Mouse (Mus musculus) forelimb bud, embryonic 11.5 days (tissue): Measurements from ENCODE around the gene Cyth1.

ENCODE experiments used
- DNase-seq: peaks from one replicate; pipeline ENCODE4 v3.0.0-alpha.2; 2012; ENCODE audit warnings: low read depth, low spot score

The Cyth1 gene

DNA sequence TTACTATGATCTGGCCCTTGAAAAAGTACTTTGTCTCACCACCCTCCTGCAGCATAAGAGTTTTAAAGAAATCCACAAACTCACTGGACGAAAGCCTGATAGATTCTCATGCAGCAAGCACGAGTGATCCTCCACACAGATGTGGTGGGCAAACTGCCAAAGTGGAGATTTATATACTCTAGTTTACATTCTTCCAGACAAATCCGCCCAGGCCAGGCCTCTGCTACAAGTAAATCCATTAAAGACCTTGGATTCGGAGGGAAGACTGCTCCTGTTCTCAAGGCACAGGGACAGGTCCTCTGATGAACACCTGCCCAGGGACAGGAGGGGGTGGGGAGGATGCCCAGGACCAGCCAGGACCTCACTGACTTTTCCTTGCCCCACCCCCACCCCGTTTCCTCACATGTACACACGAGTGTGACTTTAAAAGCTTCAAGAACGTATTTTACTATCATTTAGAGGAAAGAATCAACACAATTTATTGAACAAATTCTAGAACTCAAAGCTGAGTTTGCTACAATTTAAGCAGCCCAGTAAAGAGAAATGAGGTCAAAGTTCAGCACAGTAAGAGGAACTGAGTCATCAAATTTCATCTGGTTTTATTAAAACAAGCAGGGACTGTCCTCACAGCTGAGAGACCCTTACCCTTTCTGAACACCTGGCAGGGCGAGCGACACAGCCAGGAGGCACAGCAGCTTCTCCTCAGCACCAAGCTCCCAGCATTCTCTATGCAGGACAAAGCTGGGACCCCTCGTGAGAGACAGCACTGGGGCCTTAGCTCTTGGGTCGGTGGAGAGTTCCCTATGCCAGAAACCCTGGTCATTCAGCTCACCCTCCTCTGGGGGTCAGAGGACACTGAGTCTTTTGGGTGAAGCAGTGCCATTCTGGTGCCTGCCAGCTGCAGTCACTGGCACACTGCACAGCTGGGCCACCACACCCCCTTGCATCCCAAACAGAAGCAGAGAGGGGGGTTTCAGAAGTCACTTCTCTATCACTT lies 47.3 kb downstream of the Cyth1 start:
- peak; percentile 48 for DNase-seq

DNA sequence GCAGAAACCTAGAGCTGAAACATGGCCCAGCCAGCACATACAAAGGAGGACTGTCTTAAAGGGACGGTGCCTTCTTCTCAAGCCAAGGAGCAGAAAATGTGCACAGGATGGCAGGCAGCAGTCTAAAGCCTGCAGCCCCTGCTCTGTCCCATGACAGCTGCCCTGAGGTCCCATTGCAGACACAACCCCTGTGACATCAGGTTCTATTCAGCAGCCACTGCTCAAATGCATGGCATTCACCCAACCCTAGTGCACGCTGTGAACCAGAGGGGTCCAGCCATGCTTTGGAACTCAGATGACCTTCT lies 50.1 kb downstream of the Cyth1 start:
- DNase-seq, result no peak

DNA sequence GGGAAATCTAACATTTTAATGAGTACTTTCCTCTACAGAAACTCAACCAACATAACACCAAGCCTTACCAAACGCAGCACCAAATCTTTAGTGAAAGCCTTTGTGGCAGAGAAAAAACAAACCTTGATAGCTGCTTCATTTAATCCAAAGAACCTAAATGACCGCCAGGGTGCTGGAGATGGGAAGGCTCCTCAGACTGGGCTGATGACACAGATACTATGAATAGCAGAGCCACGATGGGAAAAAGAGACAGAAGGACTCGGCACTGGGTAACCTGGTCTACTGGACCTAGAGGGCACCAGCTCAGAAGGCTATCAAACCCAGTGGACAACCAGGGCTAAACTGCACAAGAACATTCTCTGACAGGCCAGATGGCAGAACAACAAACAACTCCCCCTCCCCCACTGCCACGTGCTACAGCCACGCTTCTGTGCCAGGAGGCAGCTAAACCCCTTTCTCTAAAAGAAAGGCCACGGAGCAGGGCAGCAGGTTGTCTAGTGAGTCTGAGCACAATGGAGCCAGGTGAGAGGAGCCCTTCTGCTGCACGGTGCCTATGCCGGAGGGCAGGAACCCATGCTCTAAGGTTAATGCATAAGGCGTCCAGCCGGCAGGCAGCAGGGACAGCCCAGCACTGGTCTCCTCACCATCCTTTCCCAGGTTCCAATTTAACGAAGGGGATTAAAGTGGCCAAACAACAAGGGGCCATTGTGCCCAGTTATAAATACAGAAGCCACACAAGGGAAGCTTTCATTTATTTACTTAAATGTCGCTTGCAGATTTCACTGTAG lies 50.7 kb downstream of the Cyth1 start:
- DNase-seq, result peak; percentile 54

DNA sequence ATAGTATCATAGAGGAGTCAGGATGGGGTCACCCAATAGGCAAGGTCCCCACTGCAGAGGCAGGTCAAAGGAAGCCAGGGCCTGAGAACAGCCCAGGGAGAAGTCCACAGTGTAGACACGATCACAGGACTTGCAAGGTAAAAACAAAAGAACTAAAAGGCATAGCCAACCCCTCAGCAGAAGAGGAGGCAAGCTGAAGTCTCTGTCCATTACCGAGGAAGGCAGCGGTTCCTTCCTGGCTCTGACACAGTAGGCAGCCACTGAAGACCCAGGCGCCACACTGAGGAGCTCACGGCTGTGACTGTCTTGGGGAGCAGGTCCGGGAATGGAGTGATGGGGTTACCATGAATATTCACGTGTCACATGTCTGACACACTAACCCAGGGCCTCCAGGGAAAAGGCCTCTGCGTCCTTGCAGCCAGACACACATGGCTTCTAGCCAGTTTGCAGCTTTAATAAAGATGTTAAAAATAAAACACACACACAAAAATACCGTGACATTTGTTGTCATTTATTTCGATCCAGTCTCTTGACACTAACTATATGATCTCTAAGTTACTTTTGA lies 51.5 kb downstream of the Cyth1 start:
- DNase-seq, result no peak

DNA sequence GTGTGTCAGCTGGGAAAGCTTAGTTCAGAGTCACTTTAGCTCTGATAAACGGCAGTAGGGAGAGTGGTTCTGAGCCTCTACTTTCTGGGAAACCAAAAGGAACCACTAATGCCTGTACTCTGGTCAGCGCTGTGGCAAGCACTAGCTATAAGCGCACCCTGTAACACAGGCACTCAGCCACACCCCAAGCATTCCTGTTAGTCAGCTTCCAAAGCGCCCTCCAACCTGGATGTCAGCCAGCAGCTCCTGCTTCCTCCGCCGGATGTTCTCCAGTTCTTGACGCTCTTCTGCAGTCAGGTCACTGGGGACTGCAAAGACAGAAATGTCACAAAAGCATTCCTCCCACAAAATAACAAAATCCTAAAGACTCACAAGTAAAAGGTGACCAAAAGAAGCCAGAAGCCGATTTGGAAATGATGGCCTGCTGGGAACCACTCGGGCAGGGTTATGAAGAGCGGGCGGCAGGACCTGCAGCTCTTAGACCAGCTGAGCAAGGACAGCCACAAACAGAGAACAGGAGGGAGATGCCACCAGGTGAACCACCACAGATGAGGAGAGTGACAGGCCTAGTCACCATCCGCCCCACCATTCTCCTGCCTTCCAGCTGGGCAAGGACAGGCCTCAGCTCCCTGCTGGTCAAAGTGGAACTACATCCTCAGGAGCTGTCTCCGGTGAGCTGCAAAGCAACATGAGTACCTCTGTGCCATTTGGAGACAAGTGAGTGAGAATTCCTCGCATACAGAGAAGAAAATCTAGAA lies 54.8 kb downstream of the Cyth1 start:
- no peak for DNase-seq

DNA sequence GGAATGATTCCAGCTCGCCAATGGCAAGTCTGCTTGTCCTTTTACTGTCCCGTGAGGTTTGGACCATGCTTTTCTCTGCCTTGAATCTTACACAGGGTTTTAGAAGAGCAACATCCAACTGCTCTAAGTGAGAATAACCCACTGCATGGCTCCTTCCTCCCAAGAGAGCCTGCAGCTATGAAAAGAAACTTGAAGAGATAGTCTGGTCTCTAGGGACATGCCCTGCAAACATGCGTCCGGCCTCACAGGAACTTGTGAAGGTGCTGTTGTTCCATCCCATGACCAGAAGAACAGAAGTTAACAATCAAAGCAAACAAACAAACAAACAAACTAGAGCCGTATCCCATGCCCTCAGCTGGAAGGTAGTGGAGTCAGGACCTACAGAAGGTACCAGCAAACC lies 55.4 kb downstream of the Cyth1 start:
- DNase-seq, result no peak

DNA sequence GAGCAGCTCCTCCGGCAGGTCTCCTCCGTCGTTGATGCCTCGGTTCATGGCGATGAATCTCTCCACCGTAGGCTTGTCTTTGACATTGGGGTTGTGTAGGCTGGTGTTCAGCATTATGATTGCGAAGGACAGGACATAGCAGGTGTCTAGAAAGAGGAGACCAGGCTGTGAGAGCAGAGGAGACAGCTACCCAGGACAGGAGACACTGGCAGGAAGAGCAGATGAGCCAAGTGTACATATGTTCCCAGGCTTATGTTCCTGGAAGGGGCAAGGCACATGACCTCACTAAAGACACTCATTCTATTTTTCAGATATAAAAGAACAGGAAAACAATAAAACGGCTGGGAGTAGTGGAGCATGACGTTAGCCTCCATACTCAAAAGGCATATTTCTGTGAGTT lies 65.6 kb downstream of the Cyth1 start:
- DNase-seq, result no peak

DNA sequence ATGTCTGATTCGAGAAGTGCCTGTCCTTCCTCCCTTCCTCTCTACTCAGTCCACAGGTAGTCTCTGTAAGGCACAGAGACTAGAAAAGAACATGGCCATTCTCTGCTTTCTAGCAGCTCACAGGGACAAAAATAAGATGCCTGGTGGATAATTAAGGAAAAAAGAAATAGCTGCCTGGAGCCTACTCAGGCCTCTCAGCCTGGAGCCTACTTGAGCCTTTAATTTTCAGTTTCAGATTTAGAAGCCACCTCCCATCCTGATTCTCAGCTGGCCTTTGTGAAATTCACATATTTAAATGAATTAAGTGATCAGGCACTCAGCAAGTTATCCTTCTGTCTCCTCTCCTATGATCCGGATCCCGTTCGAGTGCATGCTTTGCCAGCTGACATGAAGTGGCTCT lies 66.0 kb downstream of the Cyth1 start:
- DNase-seq, result no peak

DNA sequence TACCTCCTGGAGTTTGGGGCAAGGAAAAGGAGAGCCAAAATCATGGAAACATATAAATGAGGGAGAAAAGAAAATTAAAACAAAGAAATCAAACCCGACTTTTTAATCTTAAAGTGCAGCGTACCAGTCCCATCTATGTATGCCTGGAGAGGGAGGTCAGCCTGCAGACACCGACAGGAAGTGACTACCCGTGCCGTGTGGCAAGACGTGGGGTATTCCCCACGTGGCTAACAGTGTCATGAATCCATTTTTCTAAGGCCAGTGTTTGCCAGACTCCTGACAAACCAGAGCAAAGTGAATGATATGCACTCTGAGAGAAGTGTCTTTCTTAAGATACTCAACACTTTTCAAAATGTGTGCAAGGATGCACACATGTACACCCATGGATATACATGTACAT lies 68.2 kb downstream of the Cyth1 start:
- no peak for DNase-seq

DNA sequence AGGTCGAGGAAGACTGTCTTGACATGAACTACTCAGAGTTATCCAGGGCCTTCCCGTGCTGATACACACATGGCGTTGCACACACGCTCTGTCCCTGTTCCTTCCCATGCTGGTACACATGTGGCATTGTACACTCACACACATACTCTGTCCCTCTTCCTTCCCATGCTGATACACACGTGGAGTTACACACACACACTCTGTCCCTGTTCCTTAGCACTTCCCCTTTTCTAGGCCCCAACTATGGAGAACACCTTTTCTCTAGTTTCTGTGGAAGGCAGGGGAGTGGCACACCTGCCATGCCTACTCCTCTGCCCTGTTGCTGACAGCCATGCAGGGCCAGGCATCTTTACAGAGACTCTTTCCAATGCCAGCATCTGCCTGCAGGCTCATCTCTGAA lies 70.2 kb downstream of the Cyth1 start:
- DNase-seq, result no peak

DNA sequence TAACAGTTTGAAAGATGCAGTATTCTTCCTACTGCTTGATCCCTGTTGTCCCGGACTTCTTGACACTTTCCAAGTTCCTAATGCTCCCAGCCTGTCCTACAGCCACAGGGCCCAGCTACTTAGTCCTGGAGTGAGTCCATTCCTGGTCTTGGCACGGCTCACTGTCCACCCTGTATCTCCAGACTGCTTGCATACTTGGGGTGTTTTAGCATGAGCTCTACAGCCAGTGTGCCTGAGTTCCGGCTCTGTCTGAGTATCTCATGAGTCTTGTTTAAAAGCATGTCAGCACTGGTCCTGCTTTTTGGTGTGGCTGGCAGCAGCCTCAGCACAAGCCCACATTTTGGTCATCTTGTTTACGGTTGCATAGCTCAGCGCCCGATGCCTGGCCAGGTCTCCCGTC lies 73.6 kb downstream of the Cyth1 start:
- DNase-seq, result no peak

DNA sequence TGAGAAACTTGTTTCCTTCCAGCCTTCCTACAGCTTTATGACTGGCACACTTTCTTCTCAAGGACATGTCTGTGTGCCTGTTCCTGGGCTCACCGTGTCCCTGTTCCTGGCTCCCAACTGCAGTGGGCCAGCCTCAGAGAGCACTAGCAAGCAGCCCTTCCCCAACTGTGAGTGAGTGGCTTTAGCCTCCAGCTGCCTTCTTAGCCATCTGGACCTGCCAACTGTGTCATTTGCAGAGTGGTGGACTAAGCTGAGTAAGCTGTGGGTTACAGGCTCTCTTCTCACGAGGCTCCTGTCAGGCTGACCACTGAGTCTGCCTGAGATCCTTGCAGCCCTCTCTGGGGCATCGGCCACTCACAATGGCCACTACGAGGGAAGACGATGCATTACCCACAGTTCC lies 75.6 kb downstream of the Cyth1 start:
- DNase-seq, result no peak

DNA sequence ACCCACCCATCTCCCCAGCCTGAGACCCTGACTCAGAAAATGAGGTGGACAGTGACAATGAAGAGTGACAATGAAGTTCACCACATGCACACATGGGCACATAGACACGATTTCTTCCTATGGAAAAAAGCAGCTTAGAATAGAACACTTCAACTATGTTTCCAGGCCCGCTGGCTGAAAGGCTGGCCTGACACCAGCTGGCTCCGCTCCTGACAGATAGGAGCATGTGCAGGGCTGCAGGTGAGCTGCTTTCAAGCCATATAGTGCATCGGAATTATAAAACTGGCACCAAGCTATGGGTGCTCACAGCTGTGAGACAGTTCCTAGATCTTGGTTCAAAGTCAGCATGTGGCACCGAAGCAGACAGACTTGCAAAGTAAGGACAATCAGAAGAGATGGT lies 78.1 kb downstream of the Cyth1 start:
- DNase-seq, result no peak

DNA sequence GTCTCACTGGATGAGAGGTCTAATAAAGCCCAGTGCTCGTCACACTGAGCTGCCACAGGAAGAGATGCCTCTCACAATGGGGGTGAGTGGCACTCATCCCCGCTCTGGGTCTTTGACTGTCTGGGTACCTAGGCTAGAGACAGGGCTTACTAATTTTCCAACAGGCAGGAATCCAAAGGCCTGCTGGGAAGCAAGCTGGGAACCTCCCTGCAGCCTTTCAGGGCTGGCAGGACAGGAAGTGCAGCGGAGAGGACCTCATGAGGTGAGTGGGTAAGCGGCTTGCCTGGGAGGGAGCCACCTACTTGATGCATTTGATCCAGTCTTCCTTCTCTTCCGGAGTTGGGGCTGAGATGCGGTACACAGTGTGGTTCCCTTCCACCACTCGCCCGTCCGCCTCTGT lies 79.7 kb downstream of the Cyth1 start:
- DNase-seq, result no peak

DNA sequence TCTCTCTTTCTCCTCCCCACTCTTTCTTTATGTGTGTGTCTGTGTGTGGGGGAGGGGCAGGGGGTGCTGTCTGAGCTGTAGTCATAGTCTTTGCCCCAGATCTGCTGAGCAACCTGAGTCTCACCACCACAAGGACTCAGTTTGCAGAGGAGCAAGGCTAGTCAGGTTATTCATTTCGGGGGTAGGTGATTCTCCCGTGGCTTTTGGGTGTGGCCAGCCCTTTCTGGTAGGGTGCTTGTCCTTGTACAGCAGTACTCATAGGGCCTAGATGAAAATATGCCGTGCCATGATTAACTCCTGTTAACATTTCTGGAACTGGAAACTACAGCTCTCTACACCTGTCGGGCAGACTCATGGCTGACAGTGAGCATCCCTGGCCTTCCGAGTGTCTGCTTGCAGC lies 81.8 kb downstream of the Cyth1 start:
- no peak for DNase-seq

DNA sequence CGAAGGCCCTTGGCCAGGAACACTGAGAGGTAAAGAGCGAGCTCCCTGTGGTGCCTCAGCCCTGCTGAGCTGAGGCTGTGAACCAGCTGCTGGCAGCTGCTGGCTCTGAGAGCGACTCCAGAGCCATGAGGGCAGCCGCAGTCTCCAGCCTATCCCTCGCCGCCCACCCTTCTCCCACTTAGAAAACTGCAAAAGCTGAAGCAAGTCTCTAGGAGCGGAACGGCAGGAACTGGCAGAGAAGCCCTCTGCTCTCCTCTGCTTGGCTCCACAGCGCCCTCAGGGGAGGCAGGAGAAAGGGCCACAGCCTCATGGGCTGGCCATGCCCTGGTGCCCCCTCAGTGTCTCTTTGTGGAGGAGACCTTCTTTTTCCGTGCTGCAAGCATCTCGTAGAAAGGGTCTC lies 82.7 kb downstream of the Cyth1 start:
- no peak for DNase-seq

DNA sequence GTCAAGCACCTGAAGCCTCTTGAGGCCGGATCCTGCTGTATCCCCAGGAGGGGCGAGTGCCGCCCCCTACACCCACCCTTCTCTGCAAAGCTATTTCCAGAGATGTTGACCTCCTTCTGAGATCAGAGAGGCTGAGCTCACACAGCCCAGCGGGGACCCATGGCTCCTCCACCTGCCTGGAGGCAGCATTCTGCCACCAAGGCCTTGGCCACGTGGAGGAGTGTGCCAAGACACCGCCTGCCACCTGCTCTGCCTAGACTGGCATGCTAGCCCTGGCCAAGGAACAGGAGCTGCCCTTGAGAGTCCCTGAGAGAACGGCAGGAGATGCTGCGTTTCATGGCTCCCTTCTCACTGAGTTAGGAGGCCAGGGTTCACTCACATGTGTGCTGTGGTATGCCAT lies 83.8 kb downstream of the Cyth1 start:
- DNase-seq, result no peak

DNA sequence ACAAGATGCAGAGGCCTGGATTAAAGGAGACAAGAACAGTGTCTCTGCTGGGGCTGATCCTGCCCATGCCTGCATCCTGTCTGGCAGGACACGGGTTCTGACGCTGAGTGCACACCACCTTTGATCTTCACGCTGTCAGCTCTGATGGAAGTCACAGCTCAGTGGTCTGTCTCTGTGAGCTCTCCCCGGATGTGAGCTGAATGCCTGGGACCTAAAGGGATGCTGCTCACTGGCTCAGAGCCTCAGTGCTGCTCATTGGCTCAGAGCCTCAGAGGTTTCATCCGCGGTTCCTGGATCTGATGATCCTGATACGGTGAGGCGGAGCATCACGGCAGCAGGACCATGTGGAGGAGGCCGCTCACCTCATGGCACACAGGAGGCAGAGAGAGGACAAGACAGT lies 86.1 kb downstream of the Cyth1 start:
- no peak for DNase-seq

DNA sequence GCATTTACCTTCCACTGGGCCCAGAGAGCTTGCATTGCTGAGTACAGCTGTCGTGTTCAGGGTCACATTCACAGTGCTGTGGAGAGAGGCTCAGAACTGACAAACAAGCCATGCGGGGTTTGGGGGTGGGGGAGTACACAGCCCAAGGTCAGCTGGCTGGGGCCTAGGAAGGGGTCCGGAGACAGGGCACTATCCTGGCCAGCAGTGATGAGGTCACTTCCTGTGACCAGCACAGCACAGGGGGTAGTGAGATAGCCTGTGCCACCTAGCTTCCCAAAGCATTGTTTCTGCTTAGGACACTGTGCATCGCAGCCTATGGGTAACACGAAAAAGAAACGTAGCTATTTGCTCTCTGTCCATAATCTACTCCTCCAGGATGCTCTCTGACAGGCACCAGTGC lies 87.2 kb downstream of the Cyth1 start:
- DNase-seq, result no peak

DNA sequence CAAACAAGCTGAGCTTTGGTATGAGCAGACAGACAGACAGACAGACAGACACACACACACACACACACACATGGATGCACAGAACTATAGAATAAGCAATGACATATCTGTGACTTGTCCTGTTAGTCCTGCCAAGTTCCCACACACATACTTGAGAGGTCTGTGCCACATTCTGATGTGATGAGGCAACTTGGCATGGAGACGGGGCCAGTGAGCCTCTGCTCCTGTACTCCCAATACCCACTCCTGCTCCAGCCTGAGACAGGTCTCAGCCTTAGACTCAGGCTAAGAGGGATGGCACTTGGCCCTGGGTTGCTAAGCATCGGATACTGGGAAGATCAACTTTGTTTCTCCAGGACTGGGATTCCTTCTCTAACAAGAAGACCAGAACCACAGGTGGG lies 87.6 kb downstream of the Cyth1 start:
- DNase-seq, result no peak

DNA sequence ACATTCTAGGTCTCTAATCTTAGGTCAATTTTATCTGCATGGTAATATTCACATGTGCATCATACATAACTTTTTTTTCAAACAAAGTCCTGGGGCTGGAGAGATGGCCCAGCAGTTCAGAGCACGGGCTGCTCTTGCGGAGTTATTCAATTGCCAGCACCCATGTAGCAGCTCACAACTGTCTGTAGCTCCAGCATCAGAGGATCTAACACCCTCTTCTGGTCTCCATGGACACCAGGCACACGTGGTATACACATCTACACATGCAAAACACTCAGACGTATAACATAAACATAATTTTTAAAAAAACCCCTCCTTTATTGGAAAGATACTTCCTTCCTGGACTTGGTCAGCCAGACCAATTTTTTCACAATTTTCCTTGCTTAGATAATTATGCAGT lies 89.6 kb downstream of the Cyth1 start:
- no peak for DNase-seq

DNA sequence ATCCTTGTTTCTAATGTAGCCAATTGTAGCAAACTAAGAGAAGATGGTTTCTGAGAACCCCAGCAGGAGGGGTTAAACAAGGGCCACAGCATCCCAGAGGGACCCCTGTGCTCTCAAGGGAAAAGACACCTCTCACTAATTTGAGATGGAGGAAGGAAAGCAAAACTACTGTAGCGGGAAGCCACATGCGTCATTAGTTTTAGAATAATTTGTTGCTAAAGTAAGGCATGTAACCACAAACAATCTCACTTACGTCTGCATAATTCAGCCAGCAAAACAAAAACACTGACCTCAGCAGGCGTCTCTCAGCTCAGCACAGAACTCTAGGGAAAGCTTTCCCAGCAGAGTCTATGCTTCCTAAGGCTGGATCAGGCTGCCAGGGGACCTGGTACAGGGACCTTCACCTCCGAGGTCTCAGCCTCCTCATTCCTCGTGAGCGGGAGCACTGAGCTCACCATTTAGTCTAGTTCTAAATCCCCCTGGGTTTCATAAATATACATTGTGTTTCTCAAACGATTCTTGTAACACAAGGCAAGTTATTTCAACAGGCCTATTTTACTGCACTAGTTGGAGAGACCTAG lies 91.8 kb downstream of the Cyth1 start:
- DNase-seq, result no peak
